ENCODE assay signal across 9 mouse cellular contexts in the genomic region with DNA sequence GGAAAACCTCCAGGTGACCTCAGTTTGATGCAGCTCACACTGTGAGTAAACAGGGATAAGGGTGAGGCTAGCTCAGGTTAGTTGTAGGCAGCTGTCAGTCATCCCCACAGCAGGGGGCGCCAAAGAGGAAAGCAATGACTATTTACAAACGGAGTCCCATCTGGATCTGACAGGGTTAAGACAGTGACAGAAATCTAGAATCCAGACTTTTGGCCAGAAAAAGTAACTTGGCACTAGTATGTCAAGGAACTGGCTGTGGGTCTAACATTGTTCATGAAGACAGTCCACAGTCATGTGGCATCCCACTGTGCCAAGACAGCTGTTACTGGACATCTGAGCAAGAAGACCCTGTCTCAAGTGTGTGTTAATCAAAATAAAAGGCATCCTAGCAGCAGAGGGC. TPM values are rescaled to one million over a fixed set of nuclear protein-coding genes. Genes with fewer than 3 reads are reported as not detected.
DNase-seq lines count a peak whose midpoint lies in the region; ATAC-seq and TF ChIP-seq lines count a peak whose summit lies in the region.
"Had no signal": no experiment of that assay in that cellular context is flagged by ENCODE, and none has a peak within 500 bp of the region (broad histone marks: within the 10 kb centered on the region; RNA-seq: fewer than 3 reads in every experiment).

No protein-coding gene starts in this region.

- no peaks in the 10 kb centered on the region for H3K27me3 ChIP-seq in heart, postnatal 0 days (ENCODE audit: control insufficient read depth, insufficient read depth, low read length)
- H3K27me3 ChIP-seq in heart, embryonic 11.5 days (ENCODE audit: control insufficient read depth, insufficient read depth, low read length): no peaks in the 10 kb centered on the region
- no peaks in the 10 kb centered on the region for H3K27me3 ChIP-seq in limb, embryonic 10.5 days (ENCODE audit: low read depth, poor library complexity, severe bottlenecking)
- H3K27me3 ChIP-seq: limb, embryonic 12.5 days had no signal

- H3K9me3 ChIP-seq in heart, postnatal 0 days (replicated peaks; ENCODE audit: control insufficient read depth, low read length): no peaks in the 10 kb centered on the region
- no peaks in the 10 kb centered on the region for H3K9me3 ChIP-seq in heart, embryonic 11.5 days (replicated peaks; ENCODE audit: control insufficient read depth, low read length)
- no peaks in the 10 kb centered on the region for H3K9me3 ChIP-seq in limb, embryonic 10.5 days (replicated peaks)
- H3K9me3 ChIP-seq: limb, embryonic 12.5 days had no signal

- H3K36me3 ChIP-seq in heart, postnatal 0 days (replicated peaks; ENCODE audit: control insufficient read depth, insufficient read depth, low read length): no peaks in the 10 kb centered on the region
- H3K36me3 ChIP-seq in heart, embryonic 11.5 days (ENCODE audit: control insufficient read depth, insufficient read depth, low read length): no peaks in the 10 kb centered on the region
- H3K36me3 ChIP-seq in limb, embryonic 10.5 days: no peaks in the 10 kb centered on the region
- H3K36me3 ChIP-seq: limb, embryonic 12.5 days had no signal

- no peak overlapping the region for H3K4me3 ChIP-seq in heart, postnatal 0 days (ENCODE audit: low read depth, low read length)
- no peak overlapping the region for H3K4me3 ChIP-seq in heart, embryonic 11.5 days (ENCODE audit: low read depth, low read length)
- H3K4me3 ChIP-seq in limb, embryonic 10.5 days: no peak overlapping the region
- H3K4me3 ChIP-seq: limb, embryonic 12.5 days had no signal

- no peak overlapping the region for H3K27ac ChIP-seq in heart, postnatal 0 days (ENCODE audit: low read depth)
- no peak overlapping the region for H3K27ac ChIP-seq in heart, embryonic 11.5 days (ENCODE audit: low read depth, low read length)
- H3K27ac ChIP-seq in limb, embryonic 10.5 days: no peak overlapping the region
- H3K27ac ChIP-seq: limb, embryonic 12.5 days had no signal

- no peak for TF ChIP-seq EP300 in heart, postnatal 0 days (IDR thresholded peaks at IDR 0.05; ENCODE audit: low read depth)

- H3K9ac ChIP-seq in heart, postnatal 0 days (replicated peaks; ENCODE audit: low read depth, low read length): no peak overlapping the region
- no peak overlapping the region for H3K9ac ChIP-seq in heart, embryonic 11.5 days (ENCODE audit: low read depth, low read length)
- H3K9ac ChIP-seq: limb, embryonic 12.5 days had no signal

- no peak for ATAC-seq in heart, postnatal 0 days (ENCODE audit: insufficient read depth, low read depth)
- no peak for ATAC-seq in heart, embryonic 11.5 days (replicated peaks; ENCODE audit: insufficient number of reproducible peaks, low FRiP score, low TSS enrichment)

- H3K4me2 ChIP-seq in heart, postnatal 0 days (ENCODE audit: low read depth, low read length): no peak overlapping the region
- H3K4me2 ChIP-seq in heart, embryonic 11.5 days: no peak overlapping the region
- H3K4me2 ChIP-seq: limb, embryonic 12.5 days had no signal

- H3K4me1 ChIP-seq in heart, postnatal 0 days (ENCODE audit: control insufficient read depth, insufficient read depth): no peaks in the 10 kb centered on the region
- no peaks in the 10 kb centered on the region for H3K4me1 ChIP-seq in heart, embryonic 11.5 days (ENCODE audit: control insufficient read depth, insufficient read depth, low read length)
- H3K4me1 ChIP-seq in limb, embryonic 10.5 days: no peaks in the 10 kb centered on the region
- H3K4me1 ChIP-seq: limb, embryonic 12.5 days had no signal

- 19% methylated on average over 2 of the region's 2 CpGs for WGBS in heart, postnatal 0 days
- 20% methylated on average over 2 of the region's 2 CpGs for WGBS in heart, embryonic 11.5 days (ENCODE audit: insufficient replicate concordance)
- WGBS in limb, embryonic 10.5 days: 15% methylated on average over 2 of the region's 2 CpGs

- DNase-seq in heart, postnatal 0 days (ENCODE audit: low spot score): peak; percentile 38
- DNase-seq in 416B (ENCODE audit: low read depth) (peak; percentile 66), ES-CJ7 (ENCODE audit: low read depth, low spot score) (peak; percentile 59)
- DNase-seq in limb, embryonic 10.5 days (ENCODE audit: low spot score): peak; percentile 44
- DNase-seq in retina, embryonic 14.5 days (ENCODE audit: low spot score): peak; percentile 38
- DNase-seq in right cerebral cortex, postnatal 10 days (ENCODE audit: low spot score in 2 of 2): no peak
- no peak for DNase-seq in urinary bladder, postnatal 4 days (ENCODE audit: low spot score in 2 of 2)

- TF ChIP-seq CTCF in heart, postnatal 0 days (IDR thresholded peaks at IDR 0.05; ENCODE audit: low read depth): peak; percentile 45

RNA-seq across cellular contexts. Expression of a gene that starts 10.0 kb away (rescaled TPM):
- total RNA-seq in heart, postnatal 0 days (2014; rRNA removed; ENCODE audit: low replicate concordance): 22.7 and 54.6 TPM in 2 replicates
- 14.0 and 14.5 TPM in 2 replicates for polyA plus RNA-seq in heart, postnatal 0 days (2015; fragmentation: Nextera tagmentation; extraction: Ambion mirVana)
- 21.5 and 24.4 TPM in 2 replicates for polyA plus RNA-seq in heart, embryonic 11.5 days (2014; fragmentation: Nextera tagmentation; extraction: Ambion mirVana)
- polyA plus RNA-seq in limb, embryonic 10.5 days (2016; fragmentation: Nextera tagmentation; extraction: Ambion mirVana): 41.9 and 43.0 TPM in 2 replicates

Comparison
In these comparisons a context has a peak if more than half of its experiments do, and no peak if none do; other contexts are left out.
1. DNase-seq: peak in heart, postnatal 0 days (single experiment), 416B (single experiment), ES-CJ7 (single experiment), limb, embryonic 10.5 days (single experiment) and retina, embryonic 14.5 days (single experiment); none in right cerebral cortex, postnatal 10 days (0 of 2) and urinary bladder, postnatal 4 days (0 of 2).